Mouse (Mus musculus) heart, adult 2 months (tissue): ENCODE results near the gene St6gal1. TPM values are rescaled to one million over a fixed set of nuclear protein-coding genes. Genes with fewer than 3 reads are reported as not detected.
A peak's percentile ranks its signal among the peaks of the same experiment; 100 is the strongest.

Experiments used
- DNase-seq, 2 experiments: peaks; one replicate each; pipeline ENCODE4 v3.0.0; 2021
- H3K27ac ChIP-seq: fragments of 200-600 bp; 2 replicates; pipeline ENCODE4 v1.8.1; 2022
- H3K27me3 ChIP-seq: fragments of 200-500 bp; 2 replicates; pipeline ENCODE4 v1.6.1; 2012; ENCODE audit warnings: mild to moderate bottlenecking, low read length, inconsistent platforms, mixed read lengths; ENCODE audit not compliant: control insufficient read depth, insufficient read depth
- H3K36me3 ChIP-seq: fragments of 200-500 bp; 2 replicates; pipeline ENCODE4 v1.6.1; 2012; ENCODE audit warnings: low read length, inconsistent platforms; ENCODE audit not compliant: control insufficient read depth, insufficient read depth
- H3K4me1 ChIP-seq: fragments of 200-500 bp; 2 replicates; pipeline ENCODE4 v1.6.1; 2011; ENCODE audit warnings: low read length; ENCODE audit not compliant: control insufficient read depth, insufficient read depth
- H3K4me3 ChIP-seq: fragments of 200-600 bp; 2 replicates; pipeline ENCODE4 v1.8.1; 2022
- H3K79me2 ChIP-seq: fragments of 200-500 bp; replicated peaks from 2 replicates; pipeline ENCODE4 v1.6.1; 2012; ENCODE audit warnings: mild to moderate bottlenecking, inconsistent platforms, low read length, moderate library complexity, mixed read lengths; ENCODE audit not compliant: control insufficient read depth, insufficient read depth
- H3K9ac ChIP-seq: fragments of 200-500 bp; 2 replicates; pipeline ENCODE4 v1.6.1; 2012; ENCODE audit warnings: low read depth, mild to moderate bottlenecking, control low read depth, inconsistent platforms, low read length, mixed read lengths
- CTCF ChIP-seq: fragments of 200-600 bp; IDR thresholded peaks from 2 replicates; pipeline ENCODE4 v1.8.1; 2022; ENCODE audit warnings: antibody characterized with exemption, mild to moderate bottlenecking, moderate library complexity
- EP300 ChIP-seq: fragments of 200-500 bp; IDR thresholded peaks from 2 replicates; pipeline ENCODE4 v1.6.1; 2011; ENCODE audit warnings: low read depth, low read length, control low read depth; ENCODE audit not compliant: insufficient read depth
- POLR2A ChIP-seq: fragments of 200-500 bp; IDR thresholded peaks from 2 replicates; pipeline ENCODE4 v1.6.1; 2011; ENCODE audit warnings: mild to moderate bottlenecking, low read depth, low read length, control low read depth; ENCODE audit not compliant: insufficient read depth
- WGBS: fragments of 180-500 bp; shearing (Covaris S2); methylation state at CpG from one replicate; pipeline ENCODE4 v1.1.7; 2018; 5-methylcytosine and 5-hydroxymethylcytosine counted together
- intact Hi-C: fragments of 180-260 bp; cut with DNase I; formaldehyde crosslinking; loops from one replicate; pipeline ENCODE4 v1.15.1; 2025
- polyA plus RNA-seq: library from polyadenylated mRNA; depleted of rRNA; stranded (reverse); fragments of >200 nt; gene quantifications from 2 replicates; pipeline ENCODE4 v1.2.3, GENCODE M21; 2012
- total RNA-seq, 2 experiments: library from RNA; stranded (reverse); gene quantifications; 2 replicates each; pipeline ENCODE4 v1.2.3; 2021

Gene St6gal1
- total and polyA plus RNA-seq, 3 experiments = 6.0 to 9.9 (median 8.4) TPM

DNA sequence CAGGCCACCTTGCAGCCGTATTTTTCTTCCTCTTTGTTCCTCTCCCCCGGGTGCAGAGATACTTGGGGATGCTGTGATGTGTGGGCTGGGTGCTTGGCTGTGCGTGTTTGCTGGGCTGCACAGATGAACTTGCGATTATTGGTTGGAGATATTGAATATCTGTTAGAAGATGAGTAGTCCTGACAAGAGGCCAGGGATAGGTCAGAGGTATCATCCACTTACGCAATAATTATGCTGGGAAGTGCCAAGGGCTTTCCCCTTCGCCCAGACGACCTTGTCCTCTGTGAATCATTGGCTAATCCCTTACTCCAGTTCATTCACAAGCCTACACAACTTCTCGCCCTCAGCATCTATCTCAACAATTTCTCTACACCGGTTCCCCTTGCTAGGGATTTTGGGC, 65.6 kb downstream of the St6gal1 start:
- no peak for TF ChIP-seq POLR2A
- TF ChIP-seq CTCF = no peak
- no peak for TF ChIP-seq EP300
- 85% methylated on average over 9 of the region's 9 CpGs for WGBS
- intact Hi-C loops = no loop called here

DNA sequence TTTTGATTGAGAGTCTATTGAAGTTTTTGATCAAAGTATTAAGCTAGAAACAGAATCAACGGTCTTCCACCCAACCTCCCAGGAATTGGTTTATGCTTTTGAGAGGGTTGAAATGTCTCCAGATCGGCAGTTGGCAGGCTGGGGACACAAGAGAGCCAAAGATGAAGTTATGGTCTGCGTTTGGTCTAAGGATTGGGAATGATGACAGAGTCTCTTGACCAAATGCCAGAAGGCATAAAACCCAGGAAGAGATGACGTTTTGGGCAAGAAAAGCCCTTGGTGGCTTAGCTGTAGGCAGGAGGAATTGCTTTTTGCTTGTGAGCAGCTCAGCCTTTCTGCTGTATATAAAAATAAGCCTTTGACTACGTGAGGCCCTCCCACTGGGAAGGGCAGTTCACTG, 67.0 kb downstream of the St6gal1 start:
- no peaks in the 10 kb centered on the region for H3K79me2 ChIP-seq
- no peaks in the 10 kb centered on the region for H3K27me3 ChIP-seq
- H3K9ac ChIP-seq = no peak overlapping the region
- peak overlapping the region; percentile 2; the same call in 1 of the 2 replicates for H3K27ac ChIP-seq
- TF ChIP-seq CTCF = no peak
- TF ChIP-seq EP300 = no peak
- no peak for TF ChIP-seq POLR2A
- H3K4me1 ChIP-seq = peaks cover 7% of the 10 kb centered on the region; the same call in 1 of the 2 replicates
- H3K36me3 ChIP-seq = no peaks in the 10 kb centered on the region
- intact Hi-C loops = no loop called here
- peak; percentile 61 to 70 for DNase-seq
- no peak overlapping the region for H3K4me3 ChIP-seq
- 44% methylated on average over 5 of the region's 5 CpGs for WGBS

More for the DNA sequence above, 65.6 kb downstream of the St6gal1 start:
- Histone ChIP-seq H3K27me3 (no peaks in the 10 kb centered on the region), H3K36me3 (no peaks in the 10 kb centered on the region), H3K9ac (no peak overlapping the region), H3K27ac (no peak overlapping the region), H3K4me1 (0 out of 2 replicates have a peak, but pooled peaks cover 4% of the 10 kb centered on the region), H3K79me2 (no peaks in the 10 kb centered on the region), H3K4me3 (no peak overlapping the region)
- peak in 1 of 2 experiments; percentile 7 for DNase-seq

DNA sequence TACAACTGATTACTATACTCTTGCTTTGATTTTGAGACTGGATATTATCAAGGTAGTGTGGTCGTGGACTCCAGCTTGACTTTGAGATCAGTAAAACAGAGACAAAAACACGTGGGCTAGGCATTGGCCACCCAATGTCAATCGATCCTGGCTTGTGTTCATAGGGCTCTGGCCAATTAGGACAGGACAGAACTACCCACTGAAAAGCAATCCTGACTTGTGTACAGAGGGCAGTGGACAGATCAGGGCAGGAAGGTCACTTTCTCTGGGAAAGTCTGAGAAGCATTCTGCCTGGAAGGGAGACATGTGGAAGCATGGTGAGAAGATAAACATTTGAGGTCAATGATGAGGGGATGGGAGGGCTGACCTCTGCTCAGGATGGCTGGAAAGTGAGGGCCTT, 69.7 kb downstream of the St6gal1 start:
- Histone ChIP-seq H3K79me2 (no peaks in the 10 kb centered on the region), H3K27ac (no peak overlapping the region), H3K9ac (no peak overlapping the region), H3K27me3 (no peaks in the 10 kb centered on the region), H3K36me3 (no peaks in the 10 kb centered on the region), H3K4me1 (peaks cover 7% of the 10 kb centered on the region; the same call in 1 of the 2 replicates), H3K4me3 (no peak overlapping the region)
- DNase-seq = peak in 1 of 2 experiments; percentile 12
- 75% methylated on average over 3 of the region's 3 CpGs for WGBS
- TF ChIP-seq EP300 (no peak), CTCF (no peak), POLR2A (no peak)
- intact Hi-C loops = no loop called here

DNA sequence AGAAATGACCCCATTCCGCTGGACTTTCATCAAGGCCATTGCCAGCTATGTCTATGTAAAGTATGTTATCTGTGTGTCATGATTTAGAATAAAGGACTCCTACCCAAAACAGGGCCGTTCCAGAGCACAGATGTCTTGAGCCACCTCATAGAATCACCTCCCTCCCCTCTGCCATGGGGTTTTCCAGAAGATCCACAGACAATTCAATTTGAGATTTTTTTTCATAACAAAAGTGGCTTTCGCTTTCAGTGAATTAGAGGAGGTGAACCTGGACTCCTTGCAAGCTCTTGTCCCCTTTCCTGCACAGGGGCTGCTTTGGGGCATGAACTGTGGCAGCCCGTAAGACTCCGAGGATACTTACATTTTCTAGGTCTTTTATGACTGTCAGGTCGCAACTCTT, 70.2 kb downstream of the St6gal1 start:
- TF ChIP-seq EP300 (no peak), CTCF (no peak), POLR2A (no peak)
- DNase-seq = peak in 1 of 2 experiments; percentile 4
- WGBS = 94% methylated on average over 6 of the region's 6 CpGs
- H3K79me2 ChIP-seq = no peaks in the 10 kb centered on the region
- no peak overlapping the region for H3K9ac ChIP-seq
- H3K36me3 ChIP-seq = no peaks in the 10 kb centered on the region
- H3K27ac ChIP-seq = no peak overlapping the region
- no peak overlapping the region for H3K4me3 ChIP-seq
- no peaks in the 10 kb centered on the region for H3K27me3 ChIP-seq
- intact Hi-C loops = no loop called here
- peaks cover 7% of the 10 kb centered on the region; the same call in 1 of the 2 replicates for H3K4me1 ChIP-seq

DNA sequence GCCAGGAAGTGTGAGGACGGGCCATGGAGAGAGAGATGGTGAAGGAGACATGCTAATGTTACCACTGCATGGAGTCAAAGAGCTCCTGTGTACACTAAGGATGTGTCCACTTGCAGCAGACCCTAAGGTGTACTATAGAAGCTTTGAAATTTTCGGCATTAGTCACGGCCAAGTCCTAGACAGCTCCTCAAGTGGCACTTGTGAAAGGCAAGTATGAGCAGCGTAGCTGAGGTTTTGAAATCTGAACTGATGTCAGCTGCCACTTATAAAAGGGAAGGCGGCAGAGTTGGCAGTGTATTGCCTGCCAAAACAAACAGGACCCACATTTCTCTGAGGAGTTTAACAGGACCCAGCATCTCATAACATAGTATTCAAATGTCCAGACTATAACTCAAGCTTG, 71.2 kb downstream of the St6gal1 start:
- peak in 1 of 2 experiments; percentile 10 for DNase-seq
- H3K27ac ChIP-seq = no peak overlapping the region
- H3K36me3 ChIP-seq = no peaks in the 10 kb centered on the region
- no peaks in the 10 kb centered on the region for H3K27me3 ChIP-seq
- no peak for TF ChIP-seq EP300
- no peak for TF ChIP-seq POLR2A
- no peak for TF ChIP-seq CTCF
- WGBS = 69% methylated on average over 5 of the region's 5 CpGs
- no peak overlapping the region for H3K4me3 ChIP-seq
- intact Hi-C loops = no loop called here
- no peak overlapping the region for H3K9ac ChIP-seq
- no peaks in the 10 kb centered on the region for H3K79me2 ChIP-seq
- peaks cover 7% of the 10 kb centered on the region; the same call in 1 of the 2 replicates for H3K4me1 ChIP-seq

DNA sequence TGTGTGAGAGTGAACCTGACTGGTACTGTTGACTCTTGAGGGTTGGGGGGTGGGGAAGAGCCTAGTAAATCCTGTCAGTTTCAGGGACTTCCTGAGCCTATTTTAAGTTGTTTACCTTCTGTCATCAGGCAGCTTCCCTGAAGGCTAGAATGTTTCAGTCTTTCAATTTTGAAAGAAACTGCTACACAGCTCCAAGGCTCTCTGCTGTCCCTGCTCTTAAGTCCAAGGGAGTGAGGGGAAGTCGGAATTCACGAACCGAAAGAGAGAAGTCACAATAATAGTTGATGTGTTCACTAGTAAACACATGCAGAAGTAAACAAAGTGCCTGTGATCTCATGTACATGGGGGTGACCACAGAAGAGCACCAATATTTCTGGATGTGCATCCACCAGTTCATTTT, 72.2 kb downstream of the St6gal1 start:
- no peaks in the 10 kb centered on the region for H3K27me3 ChIP-seq
- no peak overlapping the region for H3K4me3 ChIP-seq
- 92% methylated on average over 3 of the region's 3 CpGs for WGBS
- H3K9ac ChIP-seq = no peak overlapping the region
- no peaks in the 10 kb centered on the region for H3K36me3 ChIP-seq
- intact Hi-C loops = no loop called here
- DNase-seq = peak in 1 of 2 experiments; percentile 5
- peaks cover 6% of the 10 kb centered on the region; the same call in 1 of the 2 replicates for H3K4me1 ChIP-seq
- TF ChIP-seq EP300 = no peak
- no peak for TF ChIP-seq POLR2A
- TF ChIP-seq CTCF = no peak
- no peak overlapping the region for H3K27ac ChIP-seq
- no peaks in the 10 kb centered on the region for H3K79me2 ChIP-seq
